Mouse (Mus musculus) bone marrow, adult 2 months (tissue): Measurements from ENCODE around the gene Rap1gap. TPM values are rescaled to one million over a fixed set of nuclear protein-coding genes. Genes with fewer than 3 reads are reported as not detected.

Experiments
- H3K27ac ChIP-seq: fragments of 200-500 bp; 2 replicates; pipeline ENCODE4 v1.5.1; 2012; ENCODE audit warnings: low read depth, mild to moderate bottlenecking, control low read depth, inconsistent platforms, low read length; ENCODE audit not compliant: control insufficient read depth, poor library complexity, insufficient read depth
- H3K4me1 ChIP-seq: fragments of 200-500 bp; 2 replicates; pipeline ENCODE4 v1.6.1; 2011; ENCODE audit warnings: low read length; ENCODE audit not compliant: control insufficient read depth, insufficient read depth
- H3K4me3 ChIP-seq: fragments of 200-500 bp; replicated peaks from 2 replicates; pipeline ENCODE3; 2011; ENCODE audit warnings: mild to moderate bottlenecking, low read depth, low read length, control low read depth; ENCODE audit not compliant: control insufficient read depth
- CTCF ChIP-seq: fragments of 200-500 bp; IDR thresholded peaks from 2 replicates; pipeline ENCODE4 v1.5.1; 2011; ENCODE audit warnings: low read length, control low read depth; ENCODE audit not compliant: control insufficient read depth, insufficient read depth
- POLR2A ChIP-seq: fragments of 200-500 bp; IDR thresholded peaks from 2 replicates; pipeline ENCODE4 v1.6.1; 2011; ENCODE audit warnings: low read depth, mild to moderate bottlenecking, control low read depth, low read length, borderline replicate concordance; ENCODE audit not compliant: control insufficient read depth
- WGBS: fragments of 180-500 bp; shearing (Covaris S2); methylation state at CpG from one replicate; pipeline ENCODE4 v1.1.7; 2018; 5-methylcytosine and 5-hydroxymethylcytosine counted together
- polyA plus RNA-seq: library from polyadenylated mRNA; stranded (reverse); fragments of >200 nt; gene quantifications from 2 replicates; pipeline ENCODE4 v1.2.4, GENCODE M21; 2011; ENCODE audit warnings: low replicate concordance; ENCODE audit not compliant: missing spikeins, insufficient read depth, insufficient read length

Rap1gap gene
- polyA plus RNA-seq, 1 experiment, result 2.0 TPM

DNA sequence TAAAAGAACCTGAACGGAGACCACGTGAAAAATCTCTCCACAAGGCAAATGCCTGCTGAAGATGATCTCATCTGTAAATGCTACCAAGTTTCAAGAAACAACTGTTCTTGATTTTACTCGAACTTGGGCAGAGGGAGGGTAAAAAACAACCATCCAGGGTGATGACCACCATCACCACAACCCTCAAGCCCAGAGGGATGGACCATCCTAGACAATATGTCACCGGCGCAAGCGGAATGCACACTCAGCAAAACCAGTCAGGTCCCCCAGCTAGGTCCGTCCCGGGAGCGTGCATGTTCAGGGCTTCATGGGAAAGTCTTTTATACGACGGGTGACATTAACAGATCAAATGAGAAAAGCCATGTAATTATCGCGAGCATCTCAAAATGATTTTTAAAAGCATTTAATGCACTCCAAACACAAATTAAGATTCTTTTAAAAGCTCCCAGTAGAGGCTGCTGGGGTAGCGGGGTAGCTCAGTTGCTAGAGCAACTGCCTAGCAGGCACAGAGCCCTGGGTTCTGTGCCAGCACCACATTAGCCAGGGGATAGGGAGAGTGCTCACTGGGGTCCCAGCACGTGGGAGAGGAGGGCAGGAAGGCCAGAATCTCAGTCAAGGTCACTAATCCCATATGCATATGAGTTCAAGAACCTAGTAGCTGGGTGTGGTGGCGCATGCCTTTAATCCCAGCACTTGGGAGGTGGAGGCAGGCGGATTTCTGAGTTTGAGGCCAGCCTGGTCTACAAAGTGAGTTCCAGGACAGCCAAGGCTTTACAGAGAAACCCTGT is 114.1 kb downstream of the Rap1gap start:
- Histone ChIP-seq H3K4me3 (no peak overlapping the region), H3K4me1 (no peaks in the 10 kb centered on the region), H3K27ac (no peak overlapping the region)
- WGBS, result 80% methylated on average over 17 of the region's 17 CpGs
- no peak for TF ChIP-seq CTCF
- TF ChIP-seq POLR2A, result no peak

Other genes with a start within 250 kb of the Rap1gap start
- gene Cela3b, start 234.2 kb upstream of the Rap1gap start, polyA plus RNA-seq, result not detected in 2 replicates
- gene 1700013G24Rik, start 211.4 kb upstream of the Rap1gap start, polyA plus RNA-seq, result not detected in 2 replicates
- gene Hspg2, start 196.0 kb upstream of the Rap1gap start, polyA plus RNA-seq, result 4.3 and 5.4 TPM in 2 replicates
- not detected in 2 replicates for gene Ldlrad2, start 90.2 kb upstream of the Rap1gap start, polyA plus RNA-seq
- 108 and 168 TPM in 2 replicates for gene Usp48, start 71.0 kb upstream of the Rap1gap start, polyA plus RNA-seq
- 5.7 and 7.1 TPM in 2 replicates for gene Alpl, start 131.7 kb downstream of the Rap1gap start, polyA plus RNA-seq
- gene Ece1, start 197.5 kb downstream of the Rap1gap start, polyA plus RNA-seq, result 4.3 and 7.3 TPM in 2 replicates